Mouse (Mus musculus) adrenal gland, adult 8-10 months (tissue): ENCODE data around the gene Exosc2. TPM values are rescaled to one million over a fixed set of nuclear protein-coding genes. Genes with fewer than 3 reads are reported as not detected.

Experiments used
- DNase-seq: peaks from one replicate; pipeline ENCODE4 v3.0.0; 2022
- total RNA-seq, 4 experiments: library from RNA; stranded (reverse); gene quantifications; 2 replicates each; pipeline ENCODE4 v1.2.4; 2022

Gene Exosc2
- total RNA-seq, 4 experiments from 2014 or later = 22.2 to 31.0 (median 28.4) TPM

- no peak for DNase-seq
These were observed 60.1 kb downstream of the Exosc2 start for GRCm38 (mm10) chr2:31730640-31731039.

Other genes with a start within 250 kb of the Exosc2 start
- 10 to 100 TPM; 23.3 to 46.1 (median 34.9) TPM for gene Ass1, start 200.5 kb upstream of the Exosc2 start, total RNA-seq
- gene Fubp3, start 98.1 kb upstream of the Exosc2 start, total RNA-seq = 10 to 100 TPM; 44.9 to 87.5 (median 62.4) TPM
- under 1 TPM in 1 of 4 experiments, not detected in 3; 0.22 TPM for gene Prdm12, start 30.7 kb upstream of the Exosc2 start, total RNA-seq
- gene Abl1, start 17.7 kb downstream of the Exosc2 start, total RNA-seq = 100 to 1,000 TPM in 1 of 4 experiments, 10 to 100 TPM in 3; 80.1 to 111 (median 87.9) TPM
- not detected for gene Qrfp, start 139.9 kb downstream of the Exosc2 start, total RNA-seq
- under 1 TPM; 0.09 to 0.13 (median 0.11) TPM for gene Fibcd1, start 175.3 kb downstream of the Exosc2 start, total RNA-seq
- gene Lamc3, start 216.6 kb downstream of the Exosc2 start, total RNA-seq = 10 to 100 TPM; 18.8 to 22.1 (median 20.7) TPM